Mouse (Mus musculus): ENCODE measurements around the gene Ubqln1. TPM values are rescaled to one million over a fixed set of nuclear protein-coding genes. Genes with fewer than 3 reads are reported as not detected.

Ubqln1 gene
- polyA plus RNA-seq (2012; ENCODE audit: insufficient read depth, insufficient read length, missing spikeins), result 92.7 and 94.0 TPM in 2 replicates

DNA sequence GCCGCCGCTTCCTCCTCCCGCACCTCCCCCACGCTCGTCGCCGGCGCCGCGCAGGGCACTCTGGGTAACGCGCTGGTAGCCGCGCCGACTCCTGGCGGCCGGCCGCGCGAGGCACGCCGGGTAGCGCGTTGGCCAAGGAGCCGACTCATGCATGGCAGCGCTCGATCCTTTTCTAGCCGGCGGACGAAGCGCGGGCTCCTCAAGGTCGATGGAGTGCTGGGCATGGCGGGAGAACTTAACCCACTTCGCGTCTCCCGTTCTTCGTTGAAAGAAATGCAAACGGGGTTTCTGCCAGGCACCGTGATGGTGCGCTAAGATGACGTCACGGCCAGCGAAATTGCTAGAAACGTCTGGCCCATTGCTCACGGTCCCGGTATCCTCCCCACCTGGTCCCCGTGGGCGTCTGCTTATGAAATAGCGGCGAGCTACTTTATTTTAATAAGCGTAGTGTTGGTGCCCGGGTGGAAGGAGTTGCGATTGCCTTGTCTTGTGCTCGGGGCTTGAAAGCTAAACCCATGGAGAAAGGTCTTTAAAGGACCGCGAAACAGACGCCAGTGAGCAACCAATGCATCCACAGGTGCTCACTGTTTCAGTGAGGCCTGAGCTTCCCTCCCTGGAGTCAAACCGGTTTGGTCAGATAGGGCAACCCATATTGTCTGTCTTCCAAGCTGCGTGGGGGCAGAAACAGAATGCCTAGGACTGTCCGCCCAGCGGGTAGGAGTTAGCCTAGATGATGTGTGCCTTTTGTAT lies at the start of gene Ubqln1:
Gene Ubqln1, minus strand, starts transcription at position 62 of the 750 bp plus-strand sequence.
- Histone ChIP-seq H3K4me3 (ENCODE audit: insufficient read depth, low read depth, low read length) (peak within 1 kb of the TSS; percentile 68), H3K27ac (replicated peaks; ENCODE audit: low read depth, low read length) (peak within 1 kb of the TSS; percentile 96), H3K4me1 (ENCODE audit: control insufficient read depth, insufficient read depth, insufficient read length, low read length) (peaks cover 8% of the 10 kb centered on the region; the same call in 1 of the 2 replicates)

DNA sequence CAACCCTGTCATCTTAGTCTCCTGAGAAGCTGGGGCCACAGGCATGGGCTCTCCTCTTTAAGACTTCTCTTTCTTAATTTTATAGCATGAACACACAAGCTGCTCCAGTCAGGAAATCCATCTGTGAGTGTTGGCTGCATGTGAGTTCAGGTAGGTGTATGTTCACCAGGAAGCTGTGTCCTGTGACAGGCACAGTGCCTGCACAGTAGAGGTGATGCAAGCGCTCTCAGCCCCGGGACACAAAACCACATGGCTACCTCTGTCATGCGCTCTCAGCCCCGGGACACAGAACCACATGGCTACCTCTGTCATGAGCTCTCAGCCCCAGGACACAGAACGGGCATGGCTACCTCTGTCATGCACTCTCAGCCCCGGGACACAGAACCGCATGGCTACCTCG lies 48.1 kb upstream of the Ubqln1 start:
- Histone ChIP-seq H3K4me3 (ENCODE audit: insufficient read depth, low read depth, low read length) (no peak overlapping the region), H3K27ac (replicated peaks; ENCODE audit: low read depth, low read length) (no peak overlapping the region), H3K4me1 (ENCODE audit: control insufficient read depth, insufficient read depth, insufficient read length, low read length) (no peaks in the 10 kb centered on the region)

DNA sequence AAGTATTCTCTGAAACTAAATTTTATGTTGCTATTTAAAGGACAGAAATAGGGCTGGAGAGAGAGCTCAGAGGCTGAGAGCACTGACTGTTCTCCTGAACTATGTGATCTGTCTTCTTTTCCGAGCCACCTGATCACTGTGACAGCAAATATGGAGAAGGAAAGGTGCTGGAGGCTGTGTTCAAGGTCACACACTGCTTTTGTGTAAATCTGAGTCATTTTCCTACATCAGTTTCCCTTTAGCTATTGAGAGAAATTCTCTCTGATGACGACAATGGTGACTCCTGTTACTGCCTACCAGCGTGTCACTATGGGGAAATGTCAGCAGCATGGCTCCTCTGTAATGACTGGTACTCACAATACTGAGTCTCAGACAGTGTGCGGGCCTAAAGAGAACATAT lies 46.2 kb upstream of the Ubqln1 start:
- no peak overlapping the region for H3K4me3 ChIP-seq (ENCODE audit: insufficient read depth, low read depth, low read length)
- no peak overlapping the region for H3K27ac ChIP-seq (replicated peaks; ENCODE audit: low read depth, low read length)
- H3K4me1 ChIP-seq (ENCODE audit: control insufficient read depth, insufficient read depth, insufficient read length, low read length), result no peaks in the 10 kb centered on the region

DNA sequence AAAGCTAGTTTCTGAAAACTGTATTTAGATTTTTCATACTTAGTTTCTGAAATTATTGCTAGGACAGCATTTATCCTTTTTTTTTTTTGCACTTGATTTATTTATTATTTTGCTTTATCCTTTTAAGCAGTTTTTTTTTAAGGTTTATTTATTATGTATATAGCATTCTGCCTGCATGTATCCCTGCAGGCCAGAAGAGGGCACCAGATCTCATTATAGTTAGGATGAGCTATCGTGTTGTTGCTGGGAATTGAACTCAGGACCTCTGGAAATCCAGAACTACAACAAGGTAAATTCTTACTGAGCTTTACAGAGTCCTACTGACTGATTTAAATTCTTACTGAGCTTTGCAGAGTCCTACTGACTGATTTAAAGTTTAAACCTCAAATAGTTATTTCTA lies 37.8 kb upstream of the Ubqln1 start:
- H3K4me1 ChIP-seq (ENCODE audit: control insufficient read depth, insufficient read depth, insufficient read length, low read length), result no peaks in the 10 kb centered on the region
- no peak overlapping the region for H3K27ac ChIP-seq (replicated peaks; ENCODE audit: low read depth, low read length)
- H3K4me3 ChIP-seq (ENCODE audit: insufficient read depth, low read depth, low read length), result no peak overlapping the region

- H3K4me1 ChIP-seq (ENCODE audit: control insufficient read depth, insufficient read depth, insufficient read length, low read length), result no peaks in the 10 kb centered on the region
- no peak overlapping the region for H3K4me3 ChIP-seq (ENCODE audit: insufficient read depth, low read depth, low read length)
- H3K27ac ChIP-seq (replicated peaks; ENCODE audit: low read depth, low read length), result no peak overlapping the region
These were observed 33.5 kb upstream of the Ubqln1 start for GRCm38 (mm10) chr13:58248957-58249356.

GRCm38 (mm10) chr13:58236536-58236935 lies 21.1 kb upstream of the Ubqln1 start:
- Histone ChIP-seq H3K4me3 (ENCODE audit: insufficient read depth, low read depth, low read length) (no peak overlapping the region), H3K4me1 (ENCODE audit: control insufficient read depth, insufficient read depth, insufficient read length, low read length) (no peaks in the 10 kb centered on the region), H3K27ac (replicated peaks; ENCODE audit: low read depth, low read length) (no peak overlapping the region)

DNA sequence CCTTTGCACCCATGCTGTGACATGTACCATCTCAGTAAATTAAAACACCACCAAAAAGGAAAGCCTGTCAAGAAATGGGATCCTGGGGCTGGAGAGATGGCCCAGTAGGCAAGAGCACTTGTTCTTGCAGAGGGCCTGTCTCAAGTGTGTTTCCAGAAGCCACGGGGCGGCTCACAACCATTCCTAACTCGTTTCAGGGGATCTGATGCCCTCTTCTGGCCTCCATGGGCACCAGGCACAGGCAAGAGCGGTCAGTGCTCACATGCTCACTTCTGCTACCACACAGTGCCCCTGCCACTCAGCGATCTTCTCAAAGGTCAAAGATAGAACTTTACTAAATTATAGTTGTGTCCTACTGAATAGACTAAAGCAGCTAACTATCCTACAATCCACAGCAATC lies 17.2 kb upstream of the Ubqln1 start:
- no peak overlapping the region for H3K27ac ChIP-seq (replicated peaks; ENCODE audit: low read depth, low read length)
- H3K4me1 ChIP-seq (ENCODE audit: control insufficient read depth, insufficient read depth, insufficient read length, low read length), result no peaks in the 10 kb centered on the region
- H3K4me3 ChIP-seq (ENCODE audit: insufficient read depth, low read depth, low read length), result no peak overlapping the region

DNA sequence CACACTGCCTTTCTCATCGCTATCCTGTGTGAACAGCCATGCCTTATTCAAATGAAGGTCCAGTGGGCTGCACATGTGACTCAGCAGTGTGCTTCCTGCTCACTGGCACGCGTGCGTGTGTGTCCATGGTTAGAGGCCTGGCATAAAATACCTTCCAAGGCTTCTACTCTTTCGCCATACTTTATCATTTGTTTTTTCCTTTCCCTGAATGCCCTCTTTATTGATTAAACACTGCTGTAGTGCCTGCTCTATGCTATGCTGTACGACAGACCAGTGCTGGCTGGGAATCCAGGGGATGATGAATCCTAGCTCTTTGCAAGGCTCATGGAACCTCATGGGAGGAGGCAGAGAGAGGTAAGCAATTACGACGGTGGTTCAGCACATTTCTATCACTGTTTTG lies 16.6 kb upstream of the Ubqln1 start:
- Histone ChIP-seq H3K4me3 (ENCODE audit: insufficient read depth, low read depth, low read length) (no peak overlapping the region), H3K27ac (replicated peaks; ENCODE audit: low read depth, low read length) (no peak overlapping the region), H3K4me1 (ENCODE audit: control insufficient read depth, insufficient read depth, insufficient read length, low read length) (no peaks in the 10 kb centered on the region)

DNA sequence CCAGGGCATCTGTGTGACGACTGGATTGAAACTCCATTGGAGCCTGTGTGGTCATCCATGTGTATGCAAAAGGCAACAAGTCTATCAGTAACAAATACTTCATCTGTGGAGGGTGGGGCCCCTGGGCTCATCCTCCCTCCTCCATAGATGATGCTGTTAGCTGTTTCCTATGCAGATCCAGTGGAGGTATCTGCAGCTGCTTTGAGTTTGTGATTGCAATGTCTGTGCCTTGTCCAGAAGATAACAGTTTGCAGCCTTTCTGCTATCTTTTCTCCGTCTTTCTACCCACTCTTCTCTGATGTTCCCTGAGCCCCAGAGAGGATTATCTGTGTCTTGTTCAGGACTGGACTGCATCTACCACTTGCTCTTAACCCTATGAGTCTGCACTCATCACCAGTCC lies 13.2 kb upstream of the Ubqln1 start:
- Histone ChIP-seq H3K4me1 (ENCODE audit: control insufficient read depth, insufficient read depth, insufficient read length, low read length) (no peaks in the 10 kb centered on the region), H3K4me3 (ENCODE audit: insufficient read depth, low read depth, low read length) (no peak overlapping the region), H3K27ac (replicated peaks; ENCODE audit: low read depth, low read length) (no peak overlapping the region)

DNA sequence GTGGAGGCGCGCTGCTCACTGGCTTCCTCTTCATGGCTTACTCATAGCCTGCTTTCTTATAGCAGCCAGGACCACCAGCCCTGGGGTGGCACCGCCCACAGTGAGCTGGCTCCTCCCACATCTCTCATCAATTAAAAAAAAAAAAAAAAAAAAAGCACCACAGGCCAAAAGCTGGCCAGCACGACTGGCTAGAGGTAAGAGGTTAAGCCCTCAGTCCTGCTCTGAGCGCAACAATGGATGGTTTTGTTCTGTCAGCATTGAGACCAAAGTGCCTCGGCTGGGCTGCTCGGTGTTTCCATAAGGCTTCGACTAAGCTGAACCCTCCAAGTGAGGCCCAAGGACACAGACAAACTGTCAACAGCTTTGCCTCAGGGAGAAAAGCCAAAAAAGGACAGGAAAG lies 10.2 kb upstream of the Ubqln1 start:
- no peaks in the 10 kb centered on the region for H3K4me1 ChIP-seq (ENCODE audit: control insufficient read depth, insufficient read depth, insufficient read length, low read length)
- H3K27ac ChIP-seq (replicated peaks; ENCODE audit: low read depth, low read length), result no peak overlapping the region
- H3K4me3 ChIP-seq (ENCODE audit: insufficient read depth, low read depth, low read length), result no peak overlapping the region

DNA sequence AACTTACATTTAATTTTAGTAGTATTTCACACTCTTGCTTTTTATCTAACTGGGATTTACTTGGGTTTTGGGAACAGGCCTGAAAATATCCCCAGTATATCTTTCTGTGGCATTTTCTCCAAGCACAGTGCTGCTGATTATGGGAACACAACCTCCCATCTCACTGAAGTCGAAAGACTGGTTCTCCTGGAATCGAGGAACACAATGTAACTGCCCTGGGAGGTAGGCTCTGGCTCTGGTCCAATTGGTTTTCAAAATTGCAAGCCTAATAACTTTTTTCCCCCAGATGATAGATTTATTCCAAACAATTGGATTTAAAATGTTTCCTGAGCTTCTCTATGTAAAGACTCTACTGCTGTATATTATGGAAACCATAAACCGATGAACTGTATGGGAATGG lies 4.8 kb upstream of the Ubqln1 start:
- H3K27ac ChIP-seq (replicated peaks; ENCODE audit: low read depth, low read length), result no peak overlapping the region
- H3K4me1 ChIP-seq (ENCODE audit: control insufficient read depth, insufficient read depth, insufficient read length, low read length), result no peaks in the 10 kb centered on the region; the same call in 1 of the 2 replicates
- H3K4me3 ChIP-seq (ENCODE audit: insufficient read depth, low read depth, low read length), result no peak overlapping the region

DNA sequence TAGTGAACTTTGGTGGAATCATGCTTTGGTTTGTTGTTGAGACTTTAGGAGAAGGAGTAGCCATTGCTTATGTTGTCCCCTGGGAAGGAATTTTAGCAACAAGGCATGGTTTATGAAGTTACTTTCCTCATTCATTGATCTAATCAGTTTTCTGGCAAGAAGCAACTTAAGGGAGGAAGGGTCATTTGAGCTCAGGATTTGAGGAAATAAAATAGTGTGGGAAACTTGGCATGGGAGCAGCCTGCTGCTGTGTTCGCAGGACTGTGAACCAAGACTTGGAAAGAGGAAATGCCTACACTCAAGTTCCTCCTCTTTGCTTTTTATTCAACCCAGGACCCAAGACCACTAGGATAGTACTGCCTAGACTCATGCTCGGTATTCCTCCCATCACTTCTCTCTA lies 2.1 kb upstream of the Ubqln1 start:
- Histone ChIP-seq H3K4me1 (ENCODE audit: control insufficient read depth, insufficient read depth, insufficient read length, low read length) (peaks cover 5% of the 10 kb centered on the region; the same call in 1 of the 2 replicates), H3K4me3 (ENCODE audit: insufficient read depth, low read depth, low read length) (no peak overlapping the region), H3K27ac (replicated peaks; ENCODE audit: low read depth, low read length) (no peak overlapping the region)

DNA sequence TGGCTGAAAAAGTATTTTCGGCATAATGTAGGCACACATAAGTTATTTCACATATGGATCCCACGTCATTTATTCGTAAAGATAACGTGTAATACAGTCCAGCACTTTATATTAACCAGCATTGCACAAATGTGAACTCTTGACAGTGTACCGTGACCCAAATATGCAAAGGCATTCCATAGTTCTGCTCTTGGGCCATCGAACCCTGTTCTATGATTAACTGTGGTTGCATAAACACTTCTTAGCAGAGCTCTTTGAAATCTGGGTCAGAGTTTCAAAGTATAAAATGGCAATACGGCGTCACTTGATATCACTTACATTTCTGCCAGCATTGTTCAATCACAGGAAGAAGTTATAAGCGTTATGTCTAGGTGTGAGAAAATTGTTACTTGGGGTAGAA lies 942 bp upstream of the Ubqln1 start:
- Histone ChIP-seq H3K4me3 (ENCODE audit: insufficient read depth, low read depth, low read length) (peak overlapping the region; percentile 68), H3K27ac (replicated peaks; ENCODE audit: low read depth, low read length) (peak overlapping the region; percentile 96), H3K4me1 (ENCODE audit: control insufficient read depth, insufficient read depth, insufficient read length, low read length) (peaks cover 8% of the 10 kb centered on the region; the same call in 1 of the 2 replicates)

DNA sequence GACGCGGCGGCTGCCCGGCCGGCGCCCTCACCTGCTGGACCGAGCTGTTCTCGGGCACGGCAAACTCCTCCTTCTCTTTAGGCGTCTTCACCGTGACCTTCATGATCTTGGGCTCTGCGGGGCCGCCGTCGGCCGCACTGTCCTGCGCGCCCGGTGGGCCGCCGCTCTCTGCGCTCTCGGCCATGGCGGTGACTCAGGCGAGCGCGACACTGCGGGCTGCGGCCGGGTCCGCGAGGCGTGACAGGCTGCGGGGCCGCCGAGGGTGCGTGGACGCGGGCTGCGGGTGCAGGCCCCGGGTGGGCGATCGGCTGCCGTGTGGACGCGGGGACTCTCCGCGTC lies 231 bp downstream of the Ubqln1 start:
- Histone ChIP-seq H3K27ac (replicated peaks; ENCODE audit: low read depth, low read length) (peak overlapping the region; percentile 82), H3K4me3 (ENCODE audit: insufficient read depth, low read depth, low read length) (peak overlapping the region; percentile 68), H3K4me1 (ENCODE audit: control insufficient read depth, insufficient read depth, insufficient read length, low read length) (peaks cover 8% of the 10 kb centered on the region)

DNA sequence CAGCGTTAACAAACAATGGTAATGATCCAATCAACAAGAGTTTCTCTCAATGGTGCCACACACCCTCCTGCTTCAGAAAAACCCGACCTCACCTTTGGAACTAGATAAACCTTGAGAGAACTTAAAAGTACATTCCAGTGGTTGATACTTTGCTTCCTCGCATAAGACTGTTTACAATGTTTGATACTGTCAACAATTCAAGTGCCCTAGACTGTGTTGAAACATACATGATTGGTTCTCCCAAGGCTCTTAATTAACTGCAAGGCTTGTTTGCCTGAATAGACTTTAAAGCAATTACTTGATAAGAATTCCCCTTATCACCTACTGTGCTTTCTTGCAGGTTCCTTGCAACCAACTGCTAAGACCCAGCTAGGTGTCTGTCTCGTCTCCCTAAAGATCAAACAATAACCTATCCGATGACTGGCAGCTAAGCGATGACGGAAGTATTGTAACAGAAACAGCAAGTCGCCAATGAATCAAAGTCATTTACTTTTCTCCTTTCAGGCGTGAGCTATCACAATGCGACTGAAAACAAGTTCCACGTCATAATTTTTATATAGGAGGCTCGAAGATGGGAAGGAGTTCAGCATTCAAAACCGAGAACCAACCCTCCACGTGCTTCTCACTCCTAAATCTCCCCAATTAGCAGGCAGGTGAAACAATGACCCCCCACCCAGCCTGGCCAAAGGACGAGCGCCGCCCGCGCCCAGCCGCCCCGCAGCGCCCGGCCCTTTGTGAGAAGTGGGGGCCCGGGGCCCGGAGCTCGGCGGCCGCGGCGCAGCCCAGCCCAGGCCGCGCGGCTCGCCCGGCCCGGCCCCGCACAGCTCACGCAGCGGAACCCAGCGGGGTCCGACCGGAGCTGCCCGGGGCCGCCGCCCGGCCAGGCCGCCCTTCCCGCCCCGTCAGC lies 854 bp downstream of the Ubqln1 start:
- H3K27ac ChIP-seq (replicated peaks; ENCODE audit: low read depth, low read length), result peak overlapping the region; percentile 82
- peak overlapping the region; percentile 68 for H3K4me3 ChIP-seq (ENCODE audit: insufficient read depth, low read depth, low read length)
- H3K4me1 ChIP-seq (ENCODE audit: control insufficient read depth, insufficient read depth, insufficient read length, low read length), result peaks cover 12% of the 10 kb centered on the region
